Mouse (Mus musculus) CH12.LX (cell line): Measurements from ENCODE around the gene Mapk9. TPM values are rescaled to one million over a fixed set of nuclear protein-coding genes. Genes with fewer than 3 reads are reported as not detected.
A peak's percentile ranks its signal among the peaks of the same experiment; 100 is the strongest.

Experiments used
- DNase-seq: peaks from one replicate; pipeline ENCODE4 v3.0.0-alpha.2; 2013; ENCODE audit errors: extremely low read depth
- H3K27ac ChIP-seq: 2 replicates; pipeline ENCODE4 v1.5.1; 2012; ENCODE audit warnings: low read depth, mild to moderate bottlenecking, control low read depth, moderate library complexity; ENCODE audit not compliant: insufficient read depth
- H3K27me3 ChIP-seq: replicated peaks from 2 replicates; pipeline ENCODE3; 2012; ENCODE audit warnings: inconsistent platforms
- H3K36me3 ChIP-seq, 2 experiments: replicated peaks in 1 of 2; 2 replicates each; pipeline versions ENCODE3 to v1.6.1; 2012; ENCODE audit warnings: inconsistent platforms in 1 of 2, low read length in 1 of 2, mild to moderate bottlenecking in 1 of 2, mixed read lengths in 1 of 2, moderate library complexity in 1 of 2; ENCODE audit not compliant: control insufficient read depth in 1 of 2, insufficient read depth in 1 of 2
- H3K4me1 ChIP-seq, 2 experiments: 2 replicates each; pipeline ENCODE4 v1.6.1; 2012; ENCODE audit warnings: inconsistent platforms in 1 of 2, moderate library complexity in 1 of 2; ENCODE audit not compliant: insufficient read depth in 2 of 2, control insufficient read depth in 1 of 2
- H3K4me2 ChIP-seq: 2 replicates; pipeline ENCODE4 v1.6.1; 2012; ENCODE audit warnings: low read depth, mild to moderate bottlenecking, control low read depth; ENCODE audit not compliant: poor library complexity, insufficient read depth, severe bottlenecking
- H3K4me3 ChIP-seq, 3 experiments: fragments of 150-350 bp in 1 of 3; sonication (generic) in 1 of 3; replicated peaks in 1 of 3; 2 replicates each; pipeline versions ENCODE3 to v1.5.1; 2011 to 2012; ENCODE audit warnings: low read depth in 2 of 3, low read length in 2 of 3, mild to moderate bottlenecking in 2 of 3, moderate library complexity in 2 of 3, control low read depth in 1 of 3, improper control_type of control experiment in 1 of 3, inconsistent platforms in 1 of 3, mixed read lengths in 1 of 3; ENCODE audit not compliant: poor library complexity in 1 of 3
- H3K79me2 ChIP-seq: replicated peaks from 2 replicates; pipeline ENCODE4 v1.6.1; 2012; ENCODE audit warnings: mild to moderate bottlenecking, moderate library complexity; ENCODE audit not compliant: control insufficient read depth, poor library complexity, insufficient read depth, severe bottlenecking; ENCODE audit errors: extremely low read depth
- H3K9ac ChIP-seq: 2 replicates; pipeline ENCODE4 v1.6.1; 2012; ENCODE audit warnings: low read depth, mild to moderate bottlenecking, control low read depth, moderate library complexity; ENCODE audit not compliant: insufficient read depth
- H3K9me3 ChIP-seq: replicated peaks from 2 replicates; pipeline ENCODE3; 2012; ENCODE audit warnings: low read length, inconsistent platforms, mixed read lengths
- BHLHE40 ChIP-seq: IDR thresholded peaks from 2 replicates; pipeline ENCODE4 v1.6.1; 2011; ENCODE audit warnings: mild to moderate bottlenecking, low read depth, low read length, improper control_type of control experiment
- CTCF ChIP-seq, 2 experiments: IDR thresholded peaks in 1 of 2; conservative IDR thresholded peaks in 1 of 2; 2 replicates each; pipeline ENCODE4 v1.5.1; 2011 to 2012; ENCODE audit warnings: low read depth in 2 of 2, low read length in 2 of 2, improper control_type of control experiment in 1 of 2, inconsistent platforms in 1 of 2, mild to moderate bottlenecking in 1 of 2, moderate library complexity in 1 of 2
- E2F4 ChIP-seq: IDR thresholded peaks from 2 replicates; pipeline ENCODE4 v1.6.1; 2011; ENCODE audit warnings: low read depth, low read length, improper control_type of control experiment; ENCODE audit not compliant: insufficient replicate concordance
- ELF1 ChIP-seq: IDR thresholded peaks from 2 replicates; pipeline ENCODE4 v1.6.1; 2014; ENCODE audit warnings: low read depth, mild to moderate bottlenecking, inconsistent platforms, low read length, improper control_type of control experiment
- ETS1 ChIP-seq: conservative IDR thresholded peaks from 2 replicates; pipeline ENCODE4 v1.6.1; 2012; ENCODE audit warnings: low read depth, mild to moderate bottlenecking, inconsistent platforms, low read length, improper control_type of control experiment, moderate library complexity
- IRF4 ChIP-seq: IDR thresholded peaks from 2 replicates; pipeline ENCODE4 v1.6.1; 2014; ENCODE audit warnings: low read depth, mild to moderate bottlenecking, inconsistent platforms, low read length, improper control_type of control experiment
- JUND ChIP-seq: conservative IDR thresholded peaks from 2 replicates; pipeline ENCODE4 v1.6.1; 2011; ENCODE audit warnings: low read depth, low read length, improper control_type of control experiment
- MAFK ChIP-seq: IDR thresholded peaks from 2 replicates; pipeline ENCODE4 v1.6.1; 2011; ENCODE audit warnings: low read length, improper control_type of control experiment; ENCODE audit not compliant: insufficient replicate concordance
- MEF2A ChIP-seq: IDR thresholded peaks from 2 replicates; pipeline ENCODE4 v1.6.1; 2014; ENCODE audit warnings: low read depth, mild to moderate bottlenecking, inconsistent platforms, low read length, improper control_type of control experiment, borderline replicate concordance
- NRF1 ChIP-seq: IDR thresholded peaks from 2 replicates; pipeline ENCODE4 v1.6.1; 2014; ENCODE audit warnings: low read depth, mild to moderate bottlenecking, inconsistent platforms, low read length, improper control_type of control experiment, moderate library complexity
- POLR2A ChIP-seq: IDR thresholded peaks from 2 replicates; pipeline ENCODE4 v1.6.1; 2011; ENCODE audit warnings: low read depth, mild to moderate bottlenecking, improper control_type of control experiment, low read length
- RAD21 ChIP-seq: IDR thresholded peaks from 2 replicates; pipeline ENCODE4 v1.6.1; 2011; ENCODE audit warnings: low read depth, mild to moderate bottlenecking, low read length, improper control_type of control experiment, moderate library complexity
- SIN3A ChIP-seq: IDR thresholded peaks from 2 replicates; pipeline ENCODE4 v1.6.1; 2012; ENCODE audit warnings: low read length, improper control_type of control experiment, inconsistent platforms
- TBP ChIP-seq: conservative IDR thresholded peaks from 2 replicates; pipeline ENCODE4 v1.6.1; 2011; ENCODE audit warnings: low read depth, low read length, improper control_type of control experiment
- USF1 ChIP-seq: IDR thresholded peaks from 2 replicates; pipeline ENCODE4 v1.6.1; 2014; ENCODE audit warnings: low read depth, mild to moderate bottlenecking, inconsistent platforms, low read length, improper control_type of control experiment
- USF2 ChIP-seq: conservative IDR thresholded peaks from 2 replicates; pipeline ENCODE4 v1.6.1; 2011; ENCODE audit warnings: low read depth, low read length, improper control_type of control experiment
- ZC3H11A ChIP-seq: IDR thresholded peaks from 2 replicates; pipeline ENCODE4 v1.6.1; 2012; ENCODE audit warnings: low read depth, mild to moderate bottlenecking, inconsistent platforms, low read length, improper control_type of control experiment
- dilution Hi-C: fragments of 300-500 bp; cut with MboI; formaldehyde crosslinking; loops from 2 replicates; pipeline ENCODE4 v1.14.3; 2020; ENCODE audit warnings: low sequenced_read_pairs; ENCODE audit not compliant: extremely low pct_unique_long_range_greater_than_20kb, extremely low pct_ligation_motif_present
- in situ Hi-C: fragments of 300-500 bp; cut with MboI; formaldehyde crosslinking; loops from 3 replicates; pipeline ENCODE4 v1.14.3; 2019; ENCODE audit warnings: low sequenced_read_pairs, low pct_ligation_motif_present, low pct_unique_long_range_greater_than_20kb, mixed read lengths
- polyA plus RNA-seq: library from polyadenylated mRNA; unstranded; fragments of >175 nt; gene quantifications from 2 replicates; pipeline ENCODE4 v1.2.1, GENCODE M21; 2012; ENCODE audit warnings: low read depth; ENCODE audit not compliant: insufficient read length
- total RNA-seq, 2 experiments: library from RNA; depleted of rRNA; stranded (reverse); fragments of 300-350 nt in 1 of 2; fragments of >200 nt in 1 of 2; gene quantifications; 2 replicates each; pipeline ENCODE4 v1.2.3; 2012 to 2014

Gene Mapk9
- total and polyA plus RNA-seq, 3 experiments, result 22.0 to 36.8 (median 29.3) TPM

GRCm38 (mm10) chr11:49811879-49812278 is 34.7 kb upstream of the Mapk9 start:
- Histone ChIP-seq H3K4me1 (no peaks in the 10 kb centered on the region), H3K27ac (no peak overlapping the region), H3K27me3 (no peaks in the 10 kb centered on the region), H3K4me3 (no peak overlapping the region), H3K36me3 (no peaks in the 10 kb centered on the region), H3K9ac (no peak overlapping the region), H3K9me3 (no peaks in the 10 kb centered on the region), H3K79me2 (no peaks in the 10 kb centered on the region), H3K4me2 (no peak overlapping the region)
- no peak for TF ChIP-seq CTCF (conservative IDR thresholded peaks at IDR 0.05 in 1 of 2, IDR thresholded peaks at IDR 0.05 in 1 of 2; ENCODE audit: low read depth in 2 of 2, low read length in 2 of 2)
- TF ChIP-seq E2F4, result no peak
- TF ChIP-seq IRF4, result no peak
- no peak for TF ChIP-seq MAFK
- TF ChIP-seq USF2, result no peak
- TF ChIP-seq USF1, result no peak
- no peak for TF ChIP-seq ZC3H11A
- TF ChIP-seq MEF2A, result no peak
- TF ChIP-seq BHLHE40, result no peak
- no peak for TF ChIP-seq ELF1
- no peak for TF ChIP-seq ETS1
- no peak for TF ChIP-seq POLR2A
- no peak for TF ChIP-seq TBP
- no peak for TF ChIP-seq RAD21
- TF ChIP-seq SIN3A, result no peak
- TF ChIP-seq NRF1, result no peak
- dilution Hi-C loops, result no loop called here
- no peak for DNase-seq
- in situ Hi-C loops, result no loop called here

GRCm38 (mm10) chr11:49818869-49819566 is 27.5 kb upstream of the Mapk9 start:
- Histone ChIP-seq H3K4me3 (no peak overlapping the region), H3K79me2 (no peaks in the 10 kb centered on the region), H3K4me2 (no peak overlapping the region), H3K9ac (no peak overlapping the region), H3K36me3 (no peaks in the 10 kb centered on the region), H3K4me1 (no peaks in the 10 kb centered on the region), H3K27ac (no peak overlapping the region), H3K27me3 (no peaks in the 10 kb centered on the region), H3K9me3 (no peaks in the 10 kb centered on the region)
- in situ Hi-C loops, result no loop called here
- no peak for DNase-seq
- no peak for TF ChIP-seq JUND
- peak; percentile 50; the same call in 1 of the 2 replicates for TF ChIP-seq BHLHE40
- dilution Hi-C loops, result no loop called here
